Mouse (Mus musculus) testis, adult 10 weeks (tissue): ENCODE measurements around the gene Cchcr1. TPM values are rescaled to one million over a fixed set of nuclear protein-coding genes. Genes with fewer than 3 reads are reported as not detected.

ENCODE experiments used
- polyA plus RNA-seq: library from polyadenylated mRNA; stranded (reverse); fragments of 350-450 nt; fragmentation: Illumina TruSeq; extraction: RNeasy Lipid Tissue Mini Kit (QIAGEN cat#74804); gene quantifications from one replicate; pipeline ENCODE4 v1.2.3, GENCODE M21; 2014; ENCODE audit warnings: low read depth, low replicate concordance

Cchcr1 gene
- 25.0 TPM for polyA plus RNA-seq

DNA sequence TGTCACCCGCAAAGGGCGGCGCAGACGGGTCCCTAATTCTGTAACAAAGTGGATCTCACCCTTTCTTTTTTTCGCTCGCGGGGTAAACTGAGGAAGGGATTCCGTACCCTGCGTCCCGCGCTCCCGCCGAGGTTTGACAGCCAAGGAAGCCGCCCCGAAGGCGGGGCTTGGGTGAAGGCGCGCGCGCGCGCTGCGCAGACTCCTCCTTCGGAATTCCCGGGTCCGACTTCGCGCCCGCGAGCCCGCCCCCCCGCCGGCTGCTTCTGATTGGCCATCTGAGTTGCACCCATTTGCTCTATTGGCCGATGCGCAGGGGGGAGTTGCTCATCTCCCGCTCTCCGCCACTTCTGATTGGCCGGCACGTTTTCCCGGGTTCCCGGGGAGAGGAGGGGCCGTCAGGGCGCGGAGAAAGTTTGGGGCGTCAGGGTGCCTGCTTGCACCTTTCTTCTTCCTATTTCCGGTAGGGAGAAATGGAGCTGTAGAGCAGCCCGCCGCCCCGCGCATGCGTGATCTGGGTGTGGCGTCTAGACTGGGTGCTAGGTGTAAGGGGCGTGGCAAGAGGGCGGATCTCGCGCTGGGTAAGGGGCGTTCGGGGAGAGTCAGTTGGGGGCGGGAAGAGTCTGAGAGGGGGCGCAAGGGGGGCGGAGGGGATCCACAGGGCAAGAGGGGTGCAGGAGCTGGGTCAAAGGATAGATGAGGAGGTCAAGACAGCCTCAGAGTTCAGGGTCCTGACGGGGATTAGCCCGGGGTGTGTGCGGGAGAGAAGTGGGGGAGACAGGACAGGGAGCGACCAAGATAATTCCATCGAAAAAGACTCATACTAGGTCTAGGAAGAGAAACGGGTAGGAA lies at the start of gene Cchcr1, which contains the start of gene Tcf19:
Cchcr1 (plus strand) TSS at position 449 of the 849 bp plus-strand sequence.
Tcf19 (minus strand) TSS at position 173 of the 849 bp plus-strand sequence.

GRCm38 (mm10) chr17:35469842-35470751 lies 46.8 kb upstream of the Cchcr1 start, which contains the start of gene H2-Q10:
Gene H2-Q10, plus strand, starts transcription at chr17:35470089.

DNA sequence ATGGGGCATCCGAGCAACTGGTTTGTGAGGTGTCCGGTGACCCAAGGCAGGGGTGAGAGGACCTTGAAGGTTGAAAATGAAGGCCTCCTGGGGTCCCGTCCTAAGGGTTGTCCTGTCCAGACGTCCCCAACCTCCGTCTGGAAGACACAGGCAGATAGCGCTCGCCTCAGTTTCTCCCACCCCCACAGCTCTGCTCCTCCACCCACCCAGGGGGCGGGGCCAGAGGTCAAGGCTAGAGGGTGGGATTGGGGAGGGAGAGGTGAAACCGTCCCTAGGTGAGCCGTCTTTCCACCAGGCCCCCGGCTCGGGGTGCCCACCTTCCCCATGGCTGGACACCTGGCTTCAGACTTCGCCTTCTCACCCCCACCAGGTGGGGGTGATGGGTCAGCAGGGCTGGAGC lies 11.1 kb upstream of the Cchcr1 start, which contains the start of gene Pou5f1:
Pou5f1 (plus strand) TSS at position 243 of the 400 bp plus-strand sequence.

DNA sequence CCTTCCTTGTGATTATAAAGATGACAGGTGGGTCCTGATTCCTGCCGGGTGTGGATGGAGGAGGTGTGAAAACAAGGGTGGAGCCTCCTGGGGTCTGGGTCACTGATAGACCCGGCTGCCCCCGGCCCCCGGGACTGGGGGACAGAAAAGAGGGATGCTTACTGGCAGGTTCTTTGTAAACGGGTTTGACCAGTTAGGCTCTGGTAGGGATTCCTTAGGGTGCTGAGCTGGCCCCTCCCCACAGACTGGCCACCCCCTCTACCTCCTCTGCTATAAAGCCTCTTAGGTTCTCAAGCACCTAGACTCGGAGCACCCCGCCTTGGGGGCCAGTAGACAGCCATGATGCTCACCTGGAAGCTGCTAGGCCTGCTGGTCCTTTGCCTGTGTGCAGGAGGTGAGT lies 16.0 kb downstream of the Cchcr1 start, which contains the start of gene Psors1c2:
Psors1c2 (plus strand) TSS at position 301 of the 400 bp plus-strand sequence.

GRCm38 (mm10) chr17:35551881-35552414 lies 35.0 kb downstream of the Cchcr1 start, which contains the start of gene Cdsn:
Gene Cdsn, plus strand, starts transcription at chr17:35552128.

GRCm38 (mm10) chr17:35567150-35567549 lies 50.2 kb downstream of the Cchcr1 start, which contains the start of gene 2300002M23Rik:
Gene 2300002M23Rik, plus strand, starts transcription at chr17:35567450.

Other genes starting within 250 kb of the Cchcr1 start
- gene H2-Q1, start 196.7 kb upstream of the Cchcr1 start, polyA plus RNA-seq: 0.08 TPM
- 0.69 TPM for gene H2-Q2, start 174.9 kb upstream of the Cchcr1 start, polyA plus RNA-seq
- gene H2-Q4, start 137.5 kb upstream of the Cchcr1 start, polyA plus RNA-seq: 1.6 TPM
- gene H2-Q6, start 92.2 kb upstream of the Cchcr1 start, polyA plus RNA-seq: 0.66 TPM
- gene H2-Q7, start 77.9 kb upstream of the Cchcr1 start, polyA plus RNA-seq: 0.49 TPM
- 0.17 TPM for gene H2-Q10, start 47.0 kb upstream of the Cchcr1 start, polyA plus RNA-seq
- gene Pou5f1, start 11.1 kb upstream of the Cchcr1 start, polyA plus RNA-seq: 0.48 TPM
- gene Tcf19, start 276 bp upstream of the Cchcr1 start, polyA plus RNA-seq: 1.1 TPM
- 1.3 TPM for gene Psors1c2, start 16.1 kb downstream of the Cchcr1 start, polyA plus RNA-seq
- 0.34 TPM for gene Cdsn, start 35.0 kb downstream of the Cchcr1 start, polyA plus RNA-seq
- not detected for gene 2300002M23Rik, start 50.4 kb downstream of the Cchcr1 start, polyA plus RNA-seq
- not detected for gene Sfta2, start 84.4 kb downstream of the Cchcr1 start, polyA plus RNA-seq
- gene Gm9573, start 109.5 kb downstream of the Cchcr1 start, polyA plus RNA-seq: not detected
- 0.10 TPM for gene Mucl3, start 126.6 kb downstream of the Cchcr1 start, polyA plus RNA-seq
- 0.29 TPM for gene Vars2, start 150.5 kb downstream of the Cchcr1 start, polyA plus RNA-seq
- gene Gtf2h4, start 156.6 kb downstream of the Cchcr1 start, polyA plus RNA-seq: 2.7 TPM
- gene Ddr1, start 187.5 kb downstream of the Cchcr1 start, polyA plus RNA-seq: 0.95 TPM